Mouse (Mus musculus): ENCODE results near the gene Lpo.
A peak's percentile ranks its signal among the peaks of the same experiment; 100 is the strongest.

DNA sequence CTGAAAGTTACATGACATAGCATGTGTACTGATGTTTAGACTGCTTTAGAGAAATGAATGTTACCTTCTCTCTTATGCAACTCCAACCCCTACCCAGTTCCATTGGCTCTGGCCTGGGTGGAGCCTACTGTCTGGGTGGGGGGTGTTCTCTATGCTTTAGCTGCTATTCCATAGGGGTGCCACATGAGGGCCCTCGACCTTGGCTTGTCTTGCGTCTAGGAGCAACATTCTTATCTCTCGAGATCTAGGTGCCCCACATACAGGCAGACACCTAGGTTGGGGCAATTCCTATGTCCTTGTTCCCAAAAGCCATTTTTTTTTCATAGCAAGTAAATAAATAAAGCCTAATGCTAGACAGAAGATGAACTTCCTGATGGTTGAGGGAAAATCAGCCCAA, 68.5 kb downstream of the Lpo start:
- no peak for TF ChIP-seq NANOG (IDR thresholded peaks at IDR 0.05; ENCODE audit: borderline replicate concordance, low read length)
- TF ChIP-seq CTCF (conservative IDR thresholded peaks at IDR 0.05; ENCODE audit: low read length), result peak; percentile 54
